Mouse (Mus musculus): ENCODE measurements around the gene Flnb. TPM values are rescaled to one million over a fixed set of nuclear protein-coding genes. Genes with fewer than 3 reads are reported as not detected.
A peak's percentile ranks its signal among the peaks of the same experiment; 100 is the strongest.

Gene Flnb
- total and polyA plus RNA-seq, 3 experiments, result 29.5 to 74.0 (median 61.6) TPM

DNA sequence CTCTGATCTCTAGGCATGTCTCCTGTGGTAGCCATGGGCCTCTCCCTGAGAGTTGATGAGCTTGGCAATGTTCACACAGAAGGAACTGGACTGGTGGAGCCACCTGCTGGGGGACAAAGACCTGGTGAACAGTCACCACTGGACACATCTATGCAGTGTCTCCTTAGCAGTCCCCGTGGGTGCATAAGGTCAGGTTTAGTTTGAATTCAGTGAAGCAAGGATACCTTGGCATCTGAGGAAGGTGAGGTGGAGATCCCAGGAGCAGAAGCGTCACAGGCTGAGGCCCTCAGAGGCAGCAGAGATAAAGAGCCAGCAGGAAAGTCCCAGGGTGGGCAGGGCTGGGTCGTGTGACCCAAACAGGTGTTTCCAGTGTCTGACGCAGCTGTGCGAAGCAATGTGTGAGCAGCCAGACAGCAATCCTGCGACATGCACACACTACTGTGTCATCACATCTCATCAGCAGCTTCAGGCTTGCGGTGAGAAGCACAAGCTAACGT lies 176.6 kb downstream of the Flnb start, which contains the start of gene Dnase1l3 (continued):
- TF ChIP-seq HCFC1 (IDR thresholded peaks at IDR 0.05; ENCODE audit: low read depth, low read length) (no peak), EP300 (IDR thresholded peaks at IDR 0.05; ENCODE audit: low read length) (0 out of 2 replicates have a peak, but pooled peaks have one; percentile 64), ELF1 (IDR thresholded peaks at IDR 0.05; ENCODE audit: low read depth, low read length) (peak; percentile 40), MYC (IDR thresholded peaks at IDR 0.05; ENCODE audit: low read depth, low read length) (0 out of 2 replicates have a peak, but pooled peaks have one; percentile 42), ZMIZ1 (IDR thresholded peaks at IDR 0.05; ENCODE audit: low read depth, low read length) (peak; percentile 57; the same call in 1 of the 2 replicates), TCF12 (IDR thresholded peaks at IDR 0.05; ENCODE audit: low read depth, low read length) (peak; percentile 95), POLR2AphosphoS2 (IDR thresholded peaks at IDR 0.05; ENCODE audit: low read depth, low read length) (no peak), TBP (conservative IDR thresholded peaks at IDR 0.05; ENCODE audit: low read depth, low read length) (0 out of 2 replicates have a peak, but pooled peaks have one; percentile 44), CHD1 (IDR thresholded peaks at IDR 0.05; ENCODE audit: low read depth, low read length) (no peak), SIN3A (IDR thresholded peaks at IDR 0.05; ENCODE audit: low read length) (peak; percentile 42; the same call in 1 of the 2 replicates)

DNA sequence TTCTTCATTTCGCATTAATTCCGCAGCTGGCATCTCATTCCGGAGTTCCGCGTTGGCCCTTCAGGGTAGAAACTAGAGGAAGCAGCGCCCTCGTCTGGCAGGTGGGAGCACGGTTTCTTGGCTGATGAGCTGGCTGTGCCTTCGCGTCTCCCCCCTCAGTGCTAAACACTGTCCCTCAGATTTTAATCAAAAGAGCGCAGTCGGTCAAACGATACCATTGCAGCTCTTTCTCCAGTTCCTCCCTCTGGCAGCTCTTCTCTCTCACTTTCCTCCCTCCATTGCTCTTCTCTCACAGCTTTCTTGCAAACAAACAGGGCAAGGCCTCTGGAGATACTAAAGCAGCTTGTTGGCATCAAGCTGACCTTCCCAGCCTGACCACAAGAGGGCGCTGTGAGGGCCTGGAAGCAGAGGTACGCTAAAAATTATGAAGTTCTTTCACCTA lies 179.5 kb downstream of the Flnb start:
- H3K4me3 ChIP-seq (replicated peaks in 1 of 3; ENCODE audit: low read depth in 2 of 3, low read length in 2 of 3, poor library complexity in 1 of 3), result peak overlapping the region in 1 of 3 experiments; percentile 5
- H3K27ac ChIP-seq (ENCODE audit: insufficient read depth, low read depth), result no peak overlapping the region
- in situ Hi-C loops (cut with MboI; ENCODE audit: low pct_ligation_motif_present, low pct_unique_long_range_greater_than_20kb, low sequenced_read_pairs) (loop anchor here (10.0 kb wide), 2 partner anchors 178 to 182 kb away; partner anchors contain the start of genes Flnb and Pdhb), dilution Hi-C loops (cut with MboI; ENCODE audit: extremely low pct_ligation_motif_present, extremely low pct_unique_long_range_greater_than_20kb, low sequenced_read_pairs) (no loop called here)
- peak overlapping the region; percentile 31; the same call in 1 of the 2 replicates for H3K9ac ChIP-seq (ENCODE audit: insufficient read depth, low read depth)
- H3K4me1 ChIP-seq (ENCODE audit: control insufficient read depth in 1 of 2, insufficient read depth in 2 of 2), result peaks cover 36 to 41% of the 10 kb centered on the region in 2 experiments
- H3K36me3 ChIP-seq (replicated peaks in 1 of 2; ENCODE audit: control insufficient read depth in 1 of 2, insufficient read depth in 1 of 2, low read length in 1 of 2), result peaks cover 0 to 3% of the 10 kb centered on the region in 2 experiments
- H3K79me2 ChIP-seq (replicated peaks; ENCODE audit: control insufficient read depth, extremely low read depth, insufficient read depth, poor library complexity, severe bottlenecking), result no peaks in the 10 kb centered on the region
- DNase-seq (ENCODE audit: extremely low read depth), result peak; percentile 93
- peaks cover 8% of the 10 kb centered on the region for H3K27me3 ChIP-seq (replicated peaks)
- H3K4me2 ChIP-seq (ENCODE audit: insufficient read depth, low read depth, poor library complexity, severe bottlenecking), result peak overlapping the region; percentile 91
- H3K9me3 ChIP-seq (replicated peaks; ENCODE audit: low read length), result no peaks in the 10 kb centered on the region
- no peak for TF ChIP-seq EP300 (IDR thresholded peaks at IDR 0.05; ENCODE audit: low read length)
- no peak for TF ChIP-seq USF2 (conservative IDR thresholded peaks at IDR 0.05; ENCODE audit: low read depth, low read length)
- 0 out of 2 replicates have a peak, but pooled peaks have one; percentile 26 for TF ChIP-seq MAZ (IDR thresholded peaks at IDR 0.05; ENCODE audit: low read depth, low read length)
- no peak for TF ChIP-seq JUN (IDR thresholded peaks at IDR 0.05; ENCODE audit: insufficient read depth, low read depth, low read length)
- no peak for TF ChIP-seq TCF12 (IDR thresholded peaks at IDR 0.05; ENCODE audit: low read depth, low read length)
- TF ChIP-seq CHD2 (IDR thresholded peaks at IDR 0.05; ENCODE audit: low read length), result no peak
- peak; percentile 86 for TF ChIP-seq ELF1 (IDR thresholded peaks at IDR 0.05; ENCODE audit: low read depth, low read length)
- TF ChIP-seq POLR2A (IDR thresholded peaks at IDR 0.05; ENCODE audit: low read depth, low read length), result no peak
- TF ChIP-seq UBTF (IDR thresholded peaks at IDR 0.05; ENCODE audit: low read depth, low read length), result no peak
- no peak for TF ChIP-seq KAT2A (IDR thresholded peaks at IDR 0.05; ENCODE audit: insufficient replicate concordance, low read length)
- no peak for TF ChIP-seq NRF1 (IDR thresholded peaks at IDR 0.05; ENCODE audit: low read depth, low read length)
- TF ChIP-seq ETS1 (conservative IDR thresholded peaks at IDR 0.05; ENCODE audit: low read depth, low read length), result peak; percentile 15
- TF ChIP-seq POLR2AphosphoS2 (IDR thresholded peaks at IDR 0.05; ENCODE audit: low read depth, low read length), result no peak
- no peak for TF ChIP-seq ZC3H11A (IDR thresholded peaks at IDR 0.05; ENCODE audit: low read depth, low read length)
- TF ChIP-seq SIN3A (IDR thresholded peaks at IDR 0.05; ENCODE audit: low read length), result no peak
- TF ChIP-seq MEF2A (IDR thresholded peaks at IDR 0.05; ENCODE audit: borderline replicate concordance, low read depth, low read length), result peak; percentile 3; the same call in 1 of the 2 replicates
- no peak for TF ChIP-seq TBP (conservative IDR thresholded peaks at IDR 0.05; ENCODE audit: low read depth, low read length)
- peak; percentile 75 to 97 for TF ChIP-seq CTCF (conservative IDR thresholded peaks at IDR 0.05 in 1 of 2, IDR thresholded peaks at IDR 0.05 in 1 of 2; ENCODE audit: low read depth in 2 of 2, low read length in 2 of 2)
- TF ChIP-seq MAFK (IDR thresholded peaks at IDR 0.05; ENCODE audit: insufficient replicate concordance, low read length), result no peak
- 0 out of 2 replicates have a peak, but pooled peaks have one; percentile 42 for TF ChIP-seq MXI1 (IDR thresholded peaks at IDR 0.05; ENCODE audit: low read depth, low read length)
- TF ChIP-seq RAD21 (IDR thresholded peaks at IDR 0.05; ENCODE audit: low read depth, low read length), result peak; percentile 64
- TF ChIP-seq IRF4 (IDR thresholded peaks at IDR 0.05; ENCODE audit: low read depth, low read length), result peak; percentile 5; the same call in 1 of the 2 replicates
- TF ChIP-seq BHLHE40 (IDR thresholded peaks at IDR 0.05; ENCODE audit: low read depth, low read length), result no peak
- TF ChIP-seq NELFE (IDR thresholded peaks at IDR 0.05; ENCODE audit: low read depth, low read length), result peak; percentile 40; the same call in 1 of the 2 replicates
- TF ChIP-seq E2F4 (IDR thresholded peaks at IDR 0.05; ENCODE audit: insufficient replicate concordance, low read depth, low read length), result no peak
- TF ChIP-seq HCFC1 (IDR thresholded peaks at IDR 0.05; ENCODE audit: low read depth, low read length), result peak; percentile 50; the same call in 1 of the 2 replicates
- no peak for TF ChIP-seq ZNF384 (IDR thresholded peaks at IDR 0.05; ENCODE audit: low read depth, low read length)
- 0 out of 2 replicates have a peak, but pooled peaks have one; percentile 7 for TF ChIP-seq MYC (IDR thresholded peaks at IDR 0.05; ENCODE audit: low read depth, low read length)
- TF ChIP-seq SMC3 (IDR thresholded peaks at IDR 0.05; ENCODE audit: low read depth, low read length), result peak; percentile 71
- no peak; the same call in 1 of the 2 replicates for TF ChIP-seq MAX (IDR thresholded peaks at IDR 0.05; ENCODE audit: low read length)
